Mouse (Mus musculus) right cerebral cortex, postnatal 14 days (tissue): ENCODE data around the gene Agap1.
A peak's percentile ranks its signal among the peaks of the same experiment; 100 is the strongest.

Source experiments
- DNase-seq: peaks from one replicate; pipeline ENCODE4 v3.0.0; 2022

Gene Agap1

DNA sequence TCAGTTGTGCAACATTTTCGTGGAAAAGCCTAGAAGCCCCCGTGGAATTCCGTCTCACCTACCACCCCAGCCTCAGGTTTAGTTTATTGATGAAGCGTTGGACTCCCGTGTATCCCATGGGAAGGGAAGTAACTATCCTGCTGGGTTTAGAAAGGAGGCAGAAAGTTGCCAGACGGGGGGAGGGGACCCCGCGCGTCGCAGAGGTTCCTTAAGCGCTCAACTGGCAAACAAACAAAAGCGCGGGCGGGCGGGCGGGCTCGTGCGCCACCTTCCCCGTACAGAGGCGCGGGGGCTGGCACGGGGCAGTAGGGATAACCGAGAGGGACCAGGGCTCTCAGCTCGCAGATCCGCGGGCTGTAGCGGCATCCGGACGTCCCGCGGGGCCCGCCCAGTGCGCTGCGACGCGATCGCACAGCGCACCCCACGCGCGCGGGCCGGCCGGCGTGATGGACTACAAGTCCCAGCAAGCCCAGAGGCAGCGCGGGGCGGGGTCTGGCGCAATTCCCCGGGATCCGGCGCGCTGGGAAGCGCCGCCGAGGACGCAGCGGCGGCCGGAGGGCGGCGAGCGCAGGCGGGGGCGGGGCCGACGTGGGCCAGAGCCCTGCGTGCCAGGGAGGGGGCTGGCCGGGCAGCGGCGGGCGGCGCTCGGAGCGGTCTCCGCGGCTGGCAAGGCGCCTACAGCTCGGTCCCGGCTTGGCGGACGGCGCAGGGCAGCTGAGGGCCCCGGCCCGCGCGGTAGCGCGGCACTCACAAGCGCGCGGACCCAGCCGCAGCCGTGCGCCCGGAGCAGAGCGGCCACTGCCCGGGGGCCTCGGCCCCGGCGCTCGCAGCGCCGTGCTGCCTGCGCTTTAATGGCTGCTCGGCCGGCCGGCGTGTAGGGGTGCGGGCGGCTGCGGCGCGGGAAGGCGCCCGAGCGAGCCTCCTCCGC, at the start of gene Agap1:
Gene Agap1 (plus strand): TSS at position 611 of the 928 bp plus-strand sequence.
- DNase-seq, result peak; percentile 94

DNA sequence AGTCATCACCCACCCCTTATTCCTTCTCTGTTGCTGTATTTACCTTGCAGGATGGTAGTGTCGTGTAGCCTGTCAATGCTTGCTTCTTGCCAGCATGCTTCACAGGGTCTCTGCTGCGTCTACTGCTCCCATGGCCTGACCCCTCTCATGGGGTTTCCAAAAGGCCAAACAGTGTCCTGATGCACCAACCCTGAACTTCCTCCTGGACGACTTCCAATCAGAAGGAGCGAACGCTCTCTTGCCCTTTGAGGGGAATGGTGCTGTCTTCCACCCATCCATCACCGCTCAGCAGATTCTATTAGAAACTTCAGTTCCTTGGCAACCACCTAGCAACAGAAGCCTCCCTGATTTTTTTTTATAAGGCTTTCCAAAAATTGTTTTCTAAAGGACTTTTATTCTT, 48.6 kb upstream of the Agap1 start:
- no peak for DNase-seq

DNA sequence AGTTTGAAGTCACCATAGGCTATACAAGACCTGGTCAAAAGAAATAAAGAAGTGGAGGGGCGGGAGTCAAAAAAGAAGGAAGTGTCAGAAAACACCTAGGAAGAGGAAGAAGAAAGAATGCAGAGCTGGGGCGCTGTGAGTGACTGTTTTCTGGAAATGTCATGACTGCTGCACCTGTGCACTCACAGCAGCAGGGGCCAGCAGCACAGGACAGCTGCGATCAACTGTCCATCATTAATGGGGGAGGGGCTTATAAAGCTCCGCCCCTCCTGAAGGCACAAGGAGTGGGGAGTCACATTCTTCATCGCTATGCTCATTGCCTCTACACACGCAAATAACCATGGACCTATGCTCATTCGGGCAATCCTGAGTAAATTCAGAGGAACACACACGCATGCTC, 46.6 kb upstream of the Agap1 start:
- DNase-seq, result no peak

DNA sequence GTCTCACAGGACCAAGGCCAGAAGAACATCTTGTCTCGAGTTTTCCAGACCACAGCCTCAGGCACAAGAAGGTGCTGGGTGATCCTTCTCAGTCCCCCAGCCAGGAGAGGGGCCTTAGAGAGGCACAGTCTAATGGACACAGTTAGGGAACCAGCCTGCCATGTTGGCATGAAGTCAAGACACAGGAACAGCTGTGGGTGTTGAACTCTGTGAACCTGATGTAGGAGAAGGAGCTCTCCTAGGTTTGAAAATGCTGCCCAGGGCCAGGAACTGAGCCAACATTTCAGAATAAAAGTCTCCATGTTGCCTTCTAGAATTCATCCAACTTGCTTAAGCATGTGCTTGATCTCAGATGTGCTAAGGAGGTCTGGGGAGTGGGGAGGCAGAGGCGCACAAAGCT, 41.5 kb upstream of the Agap1 start:
- no peak for DNase-seq

DNA sequence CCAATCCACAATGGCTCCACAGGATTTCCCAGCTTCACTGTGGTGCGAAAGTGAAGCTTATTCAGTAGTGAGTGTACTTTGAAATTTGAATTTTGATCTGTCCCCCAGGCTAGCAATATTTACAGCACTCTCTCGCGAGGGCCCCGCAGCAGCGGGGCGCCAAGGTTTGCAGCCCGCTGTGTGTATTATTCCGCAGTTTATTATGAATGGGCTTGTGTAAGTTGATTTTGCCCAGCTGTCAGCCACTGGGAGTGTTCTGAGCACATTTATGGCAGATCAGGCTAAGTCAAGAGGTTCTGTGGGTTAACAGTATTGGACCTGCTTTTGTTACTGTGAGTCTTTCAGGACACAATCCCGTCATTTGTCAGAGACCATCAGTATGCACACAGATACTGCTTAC, 40.0 kb upstream of the Agap1 start:
- DNase-seq, result no peak

DNA sequence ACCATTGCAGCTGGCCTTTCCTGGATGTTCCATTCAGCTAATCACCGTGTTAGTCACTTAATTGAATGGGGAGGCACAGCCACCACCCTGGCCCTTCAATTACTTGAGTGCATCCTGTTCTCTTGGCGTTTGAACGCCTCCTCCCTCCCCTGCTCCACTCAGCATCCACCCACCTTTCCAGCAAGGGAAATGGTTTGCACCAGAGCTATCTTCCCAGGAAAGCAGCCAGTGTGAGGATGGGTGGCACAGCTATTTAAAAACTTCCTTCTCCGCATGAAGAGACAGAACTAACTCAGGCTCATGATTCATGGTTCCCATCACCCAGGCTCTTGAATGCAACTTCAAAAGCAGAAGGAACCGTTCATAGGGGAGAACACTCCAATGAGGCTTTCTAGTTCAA, 37.7 kb upstream of the Agap1 start:
- DNase-seq, result peak; percentile 13

DNA sequence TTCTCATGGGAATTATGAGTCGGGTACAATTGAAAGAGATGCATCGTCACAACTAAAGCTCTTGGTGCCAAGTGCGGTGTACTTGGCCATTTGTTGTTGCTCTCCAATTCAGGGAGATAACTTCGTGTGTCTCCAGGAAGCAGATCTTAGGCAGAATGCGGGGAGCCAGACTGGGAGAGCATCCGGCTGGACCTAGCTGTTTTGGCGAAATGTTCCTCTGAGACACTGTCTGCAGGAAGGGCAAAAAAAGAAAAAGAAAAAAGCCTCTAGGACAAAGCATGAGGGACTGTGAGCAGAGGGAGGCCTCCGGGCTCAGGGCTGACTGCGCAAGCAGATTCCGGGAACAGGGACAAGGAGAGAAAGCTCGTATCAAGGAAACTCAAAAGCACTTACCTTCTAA, 34.0 kb upstream of the Agap1 start:
- no peak for DNase-seq

DNA sequence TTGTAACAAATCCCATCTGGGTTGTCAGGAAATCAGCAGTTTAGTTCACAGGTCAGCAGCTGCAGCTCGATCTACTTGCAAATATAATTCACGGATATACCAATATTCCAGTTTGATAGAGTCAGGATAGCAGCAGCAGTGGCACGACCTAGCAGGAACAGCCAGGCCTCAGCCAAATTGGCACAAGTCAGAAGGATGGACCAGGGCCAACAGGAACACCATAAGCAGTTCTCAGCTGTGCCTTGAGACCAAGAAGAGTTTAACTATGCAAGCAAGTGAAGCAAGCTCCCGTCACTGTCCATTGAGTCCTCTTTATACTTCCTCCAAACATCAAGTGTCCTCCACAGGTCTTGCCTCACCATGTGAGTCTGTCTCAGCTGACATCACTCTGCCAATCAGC, 33.2 kb upstream of the Agap1 start:
- no peak for DNase-seq

DNA sequence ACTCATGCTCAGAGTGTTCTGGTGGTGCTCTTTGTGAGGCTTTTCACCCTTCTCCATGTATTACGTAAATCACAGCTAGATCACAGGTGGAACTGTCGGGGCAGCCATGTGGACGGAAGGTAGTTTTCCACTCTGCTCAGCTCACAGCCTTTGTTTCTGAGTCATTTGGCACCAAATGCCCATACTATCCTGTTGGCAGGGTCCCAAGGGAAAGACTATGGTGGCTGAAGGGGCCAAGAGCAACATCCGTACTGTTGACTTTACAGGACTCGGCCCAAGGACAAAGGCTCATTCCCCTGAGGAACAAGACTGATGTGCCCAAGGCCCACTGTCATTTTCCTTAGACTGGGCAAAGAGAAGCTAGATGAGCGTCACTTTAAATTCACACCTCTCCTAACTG, 30.0 kb upstream of the Agap1 start:
- DNase-seq, result no peak

DNA sequence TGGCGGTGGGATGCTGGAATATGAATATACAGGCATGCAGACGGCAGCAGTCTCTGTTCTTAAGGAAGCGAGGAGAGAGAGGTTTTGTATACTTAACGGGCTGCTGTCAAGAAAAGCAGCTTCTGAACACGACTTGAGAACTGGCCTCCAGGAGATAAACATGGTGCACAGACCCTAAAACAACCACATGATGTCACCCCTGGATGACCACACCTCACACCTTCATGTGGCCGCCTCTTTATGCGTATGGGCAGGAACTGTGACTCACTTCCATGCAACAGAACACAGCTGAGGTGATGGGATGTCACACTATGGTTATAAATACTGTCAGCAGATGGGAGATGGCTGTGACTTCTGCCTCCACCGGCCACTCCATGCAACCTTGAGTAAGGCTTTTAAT, 28.5 kb upstream of the Agap1 start:
- no peak for DNase-seq

DNA sequence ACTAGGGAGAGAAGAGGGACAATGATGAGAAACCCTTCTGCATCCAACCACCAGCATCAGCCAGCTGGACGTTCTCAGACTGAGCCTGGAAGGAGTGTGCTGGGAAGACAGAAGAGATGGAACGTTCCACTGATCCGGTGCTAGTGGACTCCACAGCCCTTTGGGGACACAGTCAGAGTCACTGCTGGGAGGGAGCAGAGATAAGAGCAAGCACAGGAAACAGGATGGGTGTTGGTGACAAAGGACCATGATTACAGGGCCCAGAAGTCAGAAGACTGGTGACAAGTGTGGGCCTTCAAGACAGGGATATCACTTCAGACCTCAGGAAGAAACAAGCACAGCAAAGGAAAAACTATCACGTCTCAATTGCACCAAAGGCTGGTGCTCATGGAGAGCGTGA, 25.9 kb upstream of the Agap1 start:
- DNase-seq, result no peak

DNA sequence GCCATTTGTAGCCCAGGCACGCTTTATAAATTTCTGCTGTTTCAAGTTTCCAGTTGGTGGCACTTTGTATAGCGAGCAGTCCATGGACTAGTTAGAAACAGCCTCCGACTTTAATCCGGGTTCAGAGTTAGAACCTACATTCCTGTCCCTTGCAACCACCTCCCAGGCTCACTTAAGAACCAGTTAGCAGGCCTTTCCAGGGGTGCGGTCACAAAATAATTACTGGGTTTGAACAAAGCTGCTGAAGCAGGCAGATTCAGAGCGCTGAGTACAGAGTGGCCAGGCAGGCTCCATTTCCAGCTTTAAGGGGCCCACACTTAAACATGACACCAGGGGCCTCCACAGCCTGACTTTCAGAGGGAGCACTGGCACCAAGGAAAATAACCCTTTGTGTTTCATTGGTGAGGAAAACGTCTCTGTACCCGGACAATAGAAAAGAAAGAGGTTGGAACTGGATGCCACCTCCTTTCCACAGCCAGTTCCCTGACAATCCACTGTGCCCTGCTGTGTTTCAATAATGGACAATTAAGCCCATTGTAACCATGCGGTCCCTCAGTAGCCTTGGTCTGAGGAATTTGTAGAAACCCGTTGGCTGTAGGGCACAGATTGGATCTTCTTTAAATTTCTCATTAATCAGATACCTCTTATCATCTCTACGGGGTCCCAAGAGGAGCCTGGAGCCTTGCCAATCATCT, 24.5 kb upstream of the Agap1 start:
- no peak for DNase-seq

DNA sequence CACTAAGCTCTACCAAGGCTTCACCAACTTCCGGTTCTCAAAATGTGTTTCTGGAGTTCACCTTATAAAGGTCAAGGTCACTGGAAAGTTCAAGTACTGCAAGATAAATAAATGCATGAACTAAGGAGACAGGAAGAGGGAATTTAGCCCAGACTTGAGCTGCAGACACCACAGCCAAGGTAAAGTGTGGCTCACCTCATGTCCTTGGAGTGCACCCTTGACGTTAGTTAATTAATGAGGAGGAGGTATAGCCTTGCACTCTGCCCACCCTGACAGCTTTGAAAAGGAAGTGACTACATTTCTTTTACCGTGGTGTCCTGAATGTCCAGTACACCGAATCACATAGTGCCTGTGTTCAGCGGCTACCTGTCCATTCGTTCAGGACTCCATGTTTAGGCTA, 15.3 kb upstream of the Agap1 start:
- no peak for DNase-seq

DNA sequence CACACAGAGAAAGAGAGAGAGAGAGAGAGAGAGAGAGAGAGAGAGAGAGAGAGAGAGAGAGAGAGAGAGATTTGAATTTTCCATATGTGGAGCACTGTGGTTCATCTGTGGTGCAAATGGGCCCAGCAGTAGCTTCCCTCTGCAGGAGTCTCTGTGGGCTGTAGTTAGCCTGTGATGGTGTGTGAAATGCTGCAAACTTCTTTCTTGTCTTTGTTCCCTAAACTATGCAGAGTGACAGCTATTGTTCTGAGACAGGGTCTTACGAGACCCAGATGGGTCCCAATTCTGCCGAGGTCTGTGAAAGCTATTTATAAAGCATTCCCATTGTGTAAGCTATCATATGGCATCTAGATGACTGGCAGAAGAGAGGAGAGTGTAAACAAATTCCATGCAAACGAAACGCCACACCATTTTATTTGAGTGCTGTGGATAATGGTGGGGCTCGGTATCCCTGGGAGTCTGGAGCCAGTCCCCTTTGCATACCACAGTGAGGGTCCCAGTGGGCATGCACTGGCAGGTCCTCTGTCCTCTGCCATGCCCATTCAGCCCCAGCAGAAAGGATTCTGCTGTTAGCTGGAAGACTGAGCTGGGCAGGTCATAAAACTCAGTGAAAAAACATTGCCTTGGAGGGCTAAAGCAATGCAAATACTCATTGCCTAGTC, 13.2 kb upstream of the Agap1 start:
- no peak for DNase-seq

DNA sequence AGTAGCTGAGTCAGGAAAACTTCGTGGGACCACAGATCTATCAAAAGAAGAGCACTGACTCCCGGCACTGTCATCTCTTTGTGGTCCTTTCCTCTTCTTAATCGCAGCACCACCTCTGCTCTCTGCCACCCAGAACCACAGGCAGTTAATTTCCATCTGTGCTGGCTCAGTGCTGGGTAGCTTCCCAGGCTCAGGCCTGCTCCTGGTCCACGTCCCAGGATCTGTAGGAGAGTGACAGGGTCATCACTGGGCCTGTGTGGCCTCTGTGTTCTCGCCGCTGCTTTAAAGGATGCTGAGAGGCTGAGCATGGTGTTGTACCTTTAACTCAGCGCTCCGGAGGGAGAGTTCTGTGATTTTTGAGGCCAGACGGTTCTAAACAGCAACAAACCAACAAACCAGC, 11.1 kb upstream of the Agap1 start:
- DNase-seq, result no peak

DNA sequence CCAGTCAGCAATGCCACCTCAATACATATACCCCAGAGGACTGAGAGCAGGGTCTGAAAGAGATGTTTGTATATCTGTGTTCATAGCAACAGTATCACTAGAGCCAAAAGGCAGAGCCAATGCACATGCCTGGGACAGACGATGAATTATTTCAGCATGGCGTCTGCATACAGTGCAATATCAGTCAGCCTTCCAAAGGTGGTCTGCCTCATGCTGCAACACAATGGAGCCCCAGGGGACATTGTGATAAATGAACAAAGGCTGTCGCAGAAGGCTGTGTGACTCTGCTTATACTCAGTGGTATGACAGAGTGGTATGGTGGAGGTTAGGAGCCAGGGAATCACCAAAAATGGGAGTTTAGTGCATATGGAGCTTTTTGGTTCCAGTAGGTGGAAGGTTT, 10.6 kb upstream of the Agap1 start:
- no peak for DNase-seq

DNA sequence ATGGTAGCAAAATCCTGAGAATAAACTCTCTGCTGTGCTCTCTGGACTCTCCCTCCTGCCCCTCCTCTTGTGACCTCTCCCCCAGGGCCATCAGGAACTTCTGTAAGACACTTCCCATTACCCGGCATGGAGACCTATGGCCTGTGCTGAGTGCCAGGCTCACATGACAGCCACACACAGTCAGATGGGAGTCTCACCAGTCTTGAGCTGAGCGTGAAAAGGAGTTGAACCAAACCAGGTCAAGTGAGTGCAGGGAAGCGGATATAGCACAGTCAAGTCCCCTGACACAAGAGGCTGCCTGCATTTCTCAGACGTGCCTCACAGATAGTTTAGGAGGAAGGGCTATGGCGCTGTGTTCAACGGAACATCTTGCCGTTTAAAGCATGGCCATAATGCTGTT, 4.5 kb upstream of the Agap1 start:
- no peak for DNase-seq

DNA sequence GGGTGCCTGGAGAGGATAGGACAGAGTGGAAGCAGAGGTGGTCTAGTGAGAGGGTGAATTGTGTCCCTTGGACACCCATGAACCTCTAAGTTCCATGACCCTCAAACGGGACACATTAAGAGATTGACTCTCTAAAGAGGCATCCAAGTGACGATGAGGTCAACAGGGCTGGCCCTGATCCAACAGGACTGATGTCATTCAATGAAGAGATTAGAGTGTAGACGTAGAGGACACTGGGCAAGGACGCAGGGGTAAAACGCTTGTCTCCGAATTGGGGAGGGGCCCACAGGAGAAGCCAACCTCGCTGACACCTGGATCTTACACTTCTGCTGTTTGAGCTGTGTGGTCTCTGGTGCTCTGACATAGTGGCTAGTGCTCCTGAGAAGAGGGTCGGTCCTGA, 2.5 kb upstream of the Agap1 start:
- no peak for DNase-seq

DNA sequence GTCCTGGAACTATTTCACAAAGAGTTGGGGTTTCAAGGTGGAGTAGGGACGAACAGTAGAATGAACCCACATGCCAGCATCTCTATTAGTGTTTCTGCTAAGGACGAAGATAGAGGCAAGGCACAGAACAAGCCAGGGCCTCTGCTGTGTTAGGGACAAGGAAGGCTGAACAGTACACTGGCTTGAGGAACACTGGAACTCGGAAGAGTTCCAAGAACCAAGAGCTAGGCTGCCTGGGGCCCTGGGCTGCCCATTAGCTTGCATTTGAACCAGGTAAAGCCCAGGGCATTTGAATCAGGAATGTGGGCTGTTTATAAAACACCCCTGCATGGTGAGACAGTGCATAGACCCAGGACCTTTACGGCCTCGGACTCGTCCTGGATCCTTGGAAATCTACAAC, 940 bp upstream of the Agap1 start:
- DNase-seq, result no peak

DNA sequence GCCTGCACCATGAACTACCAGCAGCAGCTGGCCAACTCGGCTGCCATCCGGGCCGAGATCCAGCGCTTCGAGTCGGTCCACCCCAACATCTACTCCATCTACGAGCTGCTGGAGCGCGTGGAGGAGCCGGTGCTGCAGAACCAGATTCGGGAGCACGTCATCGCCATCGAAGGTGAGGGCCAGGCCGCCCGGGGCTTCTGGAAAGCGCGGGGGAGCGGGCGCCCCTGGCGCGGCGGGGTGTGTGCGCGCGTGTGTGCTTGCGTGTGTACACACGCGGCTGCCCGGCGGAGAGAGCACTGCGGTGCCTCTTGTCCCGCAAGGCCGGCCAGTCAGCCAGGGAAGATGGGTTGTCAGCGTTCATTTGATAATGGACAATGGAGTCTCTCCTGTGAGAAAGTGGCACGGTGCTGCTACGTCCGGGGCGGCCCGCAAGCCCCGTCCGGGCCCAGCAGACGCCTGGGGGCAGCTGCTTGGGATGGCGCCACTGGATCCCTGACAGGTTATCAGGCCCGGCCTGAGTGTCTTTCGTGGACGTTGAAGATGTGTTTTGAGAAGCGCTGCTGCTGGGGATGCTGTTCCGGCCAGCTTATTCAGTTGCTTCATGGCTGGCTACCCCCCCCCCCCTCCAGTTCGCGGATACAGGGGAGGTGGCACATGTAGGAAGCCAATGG, 950 bp downstream of the Agap1 start:
- peak; percentile 56 for DNase-seq

DNA sequence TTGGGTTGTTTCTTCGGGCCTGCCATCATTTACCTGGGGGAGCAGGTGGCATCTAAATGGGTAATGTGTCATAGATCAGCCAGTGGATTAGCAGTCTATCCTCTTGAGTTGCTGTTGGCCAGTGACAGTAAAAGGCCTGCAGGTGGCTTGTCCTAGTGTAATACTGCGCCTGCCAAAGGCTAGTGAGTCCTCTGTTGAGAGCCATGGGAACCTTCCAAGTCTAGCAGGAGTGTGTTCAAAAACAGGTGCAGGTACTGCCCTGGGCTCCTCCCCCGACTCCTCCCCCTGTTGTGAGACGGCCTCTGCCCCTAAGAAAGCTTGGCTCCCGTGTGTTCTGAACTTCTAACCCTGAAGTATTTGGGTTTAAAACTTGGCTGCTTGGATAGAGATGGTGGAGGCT, 1.9 kb downstream of the Agap1 start:
- no peak for DNase-seq

DNA sequence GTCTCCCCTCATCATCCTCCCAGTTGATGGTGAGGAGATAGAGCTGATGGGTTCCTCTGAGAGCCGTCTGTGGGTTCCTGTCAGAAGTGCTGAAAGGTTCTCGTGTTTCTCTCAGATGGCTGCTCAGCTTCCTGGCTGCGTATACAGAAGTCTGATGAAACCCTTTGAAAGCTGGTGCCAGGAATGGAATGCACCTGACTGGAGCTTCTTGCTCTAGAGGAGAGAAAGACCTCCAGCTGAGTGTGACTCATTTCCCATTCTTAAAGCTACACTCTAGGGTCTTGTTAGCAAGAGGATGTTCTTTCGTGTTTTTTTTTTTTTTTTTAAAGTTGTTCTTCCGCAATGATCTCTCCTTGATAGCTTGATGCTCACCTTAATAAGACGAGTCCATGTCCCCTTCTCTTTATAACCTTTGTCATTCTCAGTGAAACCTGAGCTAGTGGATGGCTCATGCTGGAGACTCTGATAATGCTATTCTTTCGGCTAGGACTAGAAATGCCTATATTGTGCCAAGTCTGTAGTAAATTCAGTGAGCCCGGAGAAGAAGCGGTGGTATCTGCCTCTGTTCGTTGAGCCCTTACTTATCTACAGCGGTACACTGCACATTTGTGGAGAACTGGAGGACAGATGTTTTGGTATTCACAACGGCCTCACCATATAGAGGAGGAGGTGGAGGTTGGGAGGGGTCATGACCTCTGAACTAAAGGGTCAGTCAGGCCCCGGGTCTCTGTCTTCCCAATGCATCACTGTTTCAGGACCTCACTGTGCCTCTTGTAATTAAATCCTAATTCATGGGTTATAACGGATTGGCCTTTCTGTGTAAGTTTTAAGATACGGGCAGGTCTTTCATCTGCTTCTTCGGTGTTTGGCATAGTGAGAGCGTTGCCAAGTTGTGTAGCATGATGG, 2.8 kb downstream of the Agap1 start:
- DNase-seq, result no peak
